Mouse (Mus musculus) neural tube, embryonic 13.5 days (tissue): Measurements from ENCODE around the gene Rnf40. TPM values are rescaled to one million over a fixed set of nuclear protein-coding genes. Genes with fewer than 3 reads are reported as not detected.
"Not testable (repeated sequence)": the region's sequence is repeated elsewhere in the genome, so short reads cannot be mapped to it uniquely, and the experiment has no call there.

Source experiments
- ATAC-seq: fragments of 200-750 bp; cut with Nextera tagmentation; 2 replicates; pipeline ENCODE4 v1.8.0; 2017; ENCODE audit warnings: low read depth, mild to moderate bottlenecking, moderate TSS enrichment, moderate library complexity
- H3K27ac ChIP-seq: fragments of 300-500 bp; sonication (generic); replicated peaks from 2 replicates; pipeline ENCODE4 v1.5.1; 2015; ENCODE audit warnings: moderate library complexity, mild to moderate bottlenecking, inconsistent platforms
- H3K27me3 ChIP-seq: fragments of 300-500 bp; sonication (generic); 2 replicates; pipeline ENCODE4 v1.6.1; 2015; ENCODE audit warnings: mild to moderate bottlenecking, inconsistent platforms
- H3K36me3 ChIP-seq: fragments of 300-500 bp; sonication (generic); 2 replicates; pipeline ENCODE4 v1.6.1; 2015; ENCODE audit warnings: mild to moderate bottlenecking, inconsistent platforms
- H3K4me1 ChIP-seq: fragments of 300-500 bp; sonication (generic); replicated peaks from 2 replicates; pipeline ENCODE4 v1.6.1; 2015; ENCODE audit warnings: inconsistent platforms
- H3K4me2 ChIP-seq: fragments of 300-500 bp; sonication (generic); 2 replicates; pipeline ENCODE4 v1.6.1; 2015; ENCODE audit warnings: inconsistent platforms, mild to moderate bottlenecking, moderate library complexity
- H3K4me3 ChIP-seq: fragments of 300-500 bp; sonication (generic); 2 replicates; pipeline ENCODE4 v1.5.1; 2015; ENCODE audit warnings: mild to moderate bottlenecking, inconsistent platforms
- H3K9ac ChIP-seq: fragments of 300-500 bp; sonication (generic); 2 replicates; pipeline ENCODE4 v1.6.1; 2015; ENCODE audit warnings: moderate library complexity, mild to moderate bottlenecking, inconsistent platforms
- H3K9me3 ChIP-seq: fragments of 300-500 bp; sonication (generic); 2 replicates; pipeline ENCODE4 v1.6.1; 2016; ENCODE audit warnings: inconsistent platforms
- WGBS: fragments of 180-500 bp; shearing (Covaris S2); methylation state at CpG from one replicate; pipeline ENCODE4 v1.1.7; 2015; 5-methylcytosine and 5-hydroxymethylcytosine counted together
- polyA plus RNA-seq: library from polyadenylated mRNA; unstranded; fragments of >200 nt; fragmentation: Nextera tagmentation; extraction: Ambion mirVana; gene quantifications from 2 replicates; pipeline ENCODE4 v1.2.1, GENCODE M21; 2015

Rnf40 gene
- polyA plus RNA-seq, 1 experiment from 2014 or later = 43.5 TPM

DNA sequence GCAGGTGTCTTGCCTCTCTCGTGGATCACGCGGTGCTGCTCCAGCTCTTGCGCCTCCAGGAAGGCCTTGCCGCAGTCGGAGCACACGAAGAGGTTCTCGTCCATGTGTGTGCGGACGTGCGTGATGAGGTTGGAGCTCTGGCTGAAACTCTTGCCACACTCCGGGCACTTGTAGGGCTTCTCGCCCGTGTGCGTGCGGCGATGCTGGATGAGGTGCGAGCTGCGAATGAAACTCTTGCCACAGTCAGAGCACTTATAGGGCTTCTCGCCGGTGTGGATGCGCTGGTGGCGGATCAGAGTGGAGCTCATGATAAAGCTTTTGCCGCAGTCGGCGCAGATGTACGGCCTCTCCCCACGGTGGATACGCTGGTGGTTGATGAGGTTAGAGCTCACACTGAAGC lies 22.4 kb downstream of the Rnf40 start:
- Histone ChIP-seq H3K4me2 (no peak overlapping the region), H3K27me3 (no peaks in the 10 kb centered on the region), H3K9me3 (no peaks in the 10 kb centered on the region), H3K4me3 (no peak overlapping the region), H3K36me3 (peaks cover 66% of the 10 kb centered on the region), H3K9ac (no peak overlapping the region), H3K27ac (no peak overlapping the region), H3K4me1 (peaks cover 17% of the 10 kb centered on the region)
- 97% methylated on average over 29 of the region's 29 CpGs for WGBS
- no peak for ATAC-seq

- no peak overlapping the region for H3K4me3 ChIP-seq
- WGBS = 96% methylated on average over 26 of the region's 26 CpGs
- no peak overlapping the region for H3K9ac ChIP-seq
- H3K27me3 ChIP-seq = no peaks in the 10 kb centered on the region
- H3K27ac ChIP-seq = no peak overlapping the region
- H3K9me3 ChIP-seq = no peaks in the 10 kb centered on the region
- H3K4me2 ChIP-seq = no peak overlapping the region
- H3K4me1 ChIP-seq = peaks cover 22% of the 10 kb centered on the region
- peaks cover 61% of the 10 kb centered on the region for H3K36me3 ChIP-seq
- ATAC-seq = no peak
These were observed 23.0 kb downstream of the Rnf40 start for GRCm38 (mm10) chr7:127611561-127611960.

DNA sequence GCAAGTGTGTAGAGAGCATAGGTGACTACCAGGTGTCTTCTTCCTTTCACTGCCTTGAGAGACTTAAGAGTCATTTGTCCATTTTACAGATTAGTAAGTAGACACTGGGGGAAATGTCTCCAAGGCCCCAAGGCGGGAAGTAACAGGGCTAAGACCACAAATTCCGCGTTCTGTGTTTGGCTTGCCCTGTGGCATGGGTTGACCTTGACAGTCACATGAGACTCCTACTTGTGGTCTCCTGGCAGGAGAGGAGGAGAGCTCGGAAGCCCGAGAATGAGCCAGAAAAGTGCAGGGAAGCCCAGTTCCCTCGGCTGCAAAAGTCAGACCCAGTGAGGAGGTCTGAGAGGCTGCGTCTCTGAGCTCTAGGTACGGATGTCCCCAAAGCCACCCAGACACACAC lies 24.9 kb downstream of the Rnf40 start:
- Histone ChIP-seq H3K4me3 (peak overlapping the region; percentile 99), H3K9ac (peak overlapping the region; percentile 97)
- ATAC-seq = no peak

GRCm38 (mm10) chr7:127614091-127614490 lies 25.5 kb downstream of the Rnf40 start:
- WGBS = 22% methylated on average over 8 of the region's 8 CpGs
- Histone ChIP-seq H3K4me1 (peaks cover 37% of the 10 kb centered on the region), H3K4me2 (peak overlapping the region; percentile 92), H3K9ac (peak overlapping the region; percentile 97), H3K36me3 (peaks cover 35% of the 10 kb centered on the region), H3K9me3 (no peaks in the 10 kb centered on the region), H3K27ac (no peak overlapping the region), H3K27me3 (no peaks in the 10 kb centered on the region), H3K4me3 (peak overlapping the region; percentile 99)
- ATAC-seq = no peak

More for the DNA sequence above, 24.9 kb downstream of the Rnf40 start:
- H3K9me3 ChIP-seq = no peaks in the 10 kb centered on the region
- WGBS = 90% methylated on average over 8 of the region's 8 CpGs
- peaks cover 41% of the 10 kb centered on the region for H3K36me3 ChIP-seq
- H3K27ac ChIP-seq = no peak overlapping the region
- peaks cover 37% of the 10 kb centered on the region for H3K4me1 ChIP-seq
- H3K27me3 ChIP-seq = no peaks in the 10 kb centered on the region
- H3K4me2 ChIP-seq = peak overlapping the region; percentile 92

DNA sequence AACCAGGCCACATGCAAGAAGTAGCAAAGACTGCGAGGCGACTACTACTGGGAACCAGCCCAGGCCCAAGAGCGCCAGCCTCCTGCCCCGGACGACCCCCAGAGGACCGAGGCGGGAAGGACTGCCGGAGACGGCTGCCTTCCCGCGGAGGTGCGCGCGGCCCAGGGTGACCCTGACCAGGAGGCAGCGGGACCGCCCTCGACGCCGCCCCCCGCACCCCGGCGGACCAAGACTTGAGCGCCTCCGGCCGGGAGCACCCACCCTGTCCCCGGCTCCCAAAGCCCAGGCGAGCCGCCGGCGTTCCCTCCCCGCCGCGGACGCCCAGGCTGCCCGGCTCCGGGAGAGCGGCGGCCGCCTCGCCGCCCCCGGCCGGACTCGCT lies 25.9 kb downstream of the Rnf40 start:
- WGBS = 1% methylated on average over 42 of the region's 44 CpGs
- H3K36me3 ChIP-seq = peaks cover 31% of the 10 kb centered on the region
- H3K4me3 ChIP-seq = peak overlapping the region; percentile 99
- peak overlapping the region; percentile 88 for H3K27ac ChIP-seq
- H3K4me1 ChIP-seq = peaks cover 37% of the 10 kb centered on the region
- ATAC-seq = peak; percentile 49
- peak overlapping the region; percentile 92 for H3K4me2 ChIP-seq
- peak overlapping the region; percentile 97 for H3K9ac ChIP-seq
- no peaks in the 10 kb centered on the region for H3K9me3 ChIP-seq
- no peaks in the 10 kb centered on the region for H3K27me3 ChIP-seq

DNA sequence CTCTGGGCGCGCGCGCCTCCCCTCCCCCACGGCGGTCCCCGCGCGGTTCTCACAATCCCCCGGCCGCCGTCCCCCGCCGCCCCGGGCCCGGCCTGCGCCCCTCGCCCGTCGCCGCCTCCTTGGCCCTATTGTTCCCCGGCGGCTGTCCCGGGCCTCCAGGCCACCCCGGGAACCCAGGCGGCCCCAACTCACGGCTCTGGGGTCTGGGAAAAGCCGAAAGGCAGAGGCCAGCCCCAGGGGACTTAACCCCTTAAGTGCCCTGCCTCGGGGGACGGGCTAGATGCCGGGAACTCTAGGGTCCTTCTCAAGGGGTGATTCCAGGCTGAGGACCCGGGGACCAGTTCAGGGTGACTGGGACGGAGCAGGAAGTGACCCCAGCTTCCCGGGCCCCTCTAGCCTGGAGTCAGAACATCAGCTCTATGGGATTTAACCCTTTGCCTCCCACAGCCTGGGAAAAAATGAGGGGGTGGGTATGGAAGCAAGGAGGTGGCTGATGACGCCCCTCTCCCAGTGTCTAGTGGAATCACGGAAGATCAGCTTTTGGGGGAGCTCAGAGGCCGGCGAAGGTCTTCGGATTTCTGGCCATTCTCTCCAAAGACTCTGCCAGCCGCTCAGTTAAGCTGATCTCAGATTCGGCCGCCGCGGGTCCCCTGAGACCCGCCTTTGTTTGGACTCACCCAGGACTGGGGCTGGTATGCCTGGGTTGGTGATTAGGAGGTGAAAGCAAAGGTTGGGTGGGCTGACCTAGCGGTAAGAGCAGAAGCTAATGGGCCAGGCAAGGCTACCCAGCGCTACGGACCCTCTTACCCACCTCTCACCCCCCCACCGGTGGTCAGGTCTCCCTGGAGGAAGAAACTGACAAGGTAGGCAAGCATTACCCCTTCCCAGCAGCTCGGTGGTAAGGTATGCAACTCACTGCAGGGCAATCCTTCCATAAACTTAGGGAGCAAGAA lies 26.6 kb downstream of the Rnf40 start, which contains the start of gene Zfp629:
Zfp629 (minus strand) TSS at position 907 of the 953 bp plus-strand sequence.
- ATAC-seq = peak; percentile 91
- no peaks in the 10 kb centered on the region for H3K27me3 ChIP-seq
- H3K9me3 ChIP-seq = no peaks in the 10 kb centered on the region
- peak within 1 kb of the TSS; percentile 92 for H3K4me2 ChIP-seq
- peak within 1 kb of the TSS; percentile 97 for H3K9ac ChIP-seq
- peaks cover 24% of the 10 kb centered on the region for H3K36me3 ChIP-seq
- peaks cover 37% of the 10 kb centered on the region for H3K4me1 ChIP-seq
- WGBS = under 1% methylated on average over 36 of the region's 50 CpGs
- H3K27ac ChIP-seq = peak within 1 kb of the TSS; percentile 88
- H3K4me3 ChIP-seq = peak within 1 kb of the TSS; percentile 99

DNA sequence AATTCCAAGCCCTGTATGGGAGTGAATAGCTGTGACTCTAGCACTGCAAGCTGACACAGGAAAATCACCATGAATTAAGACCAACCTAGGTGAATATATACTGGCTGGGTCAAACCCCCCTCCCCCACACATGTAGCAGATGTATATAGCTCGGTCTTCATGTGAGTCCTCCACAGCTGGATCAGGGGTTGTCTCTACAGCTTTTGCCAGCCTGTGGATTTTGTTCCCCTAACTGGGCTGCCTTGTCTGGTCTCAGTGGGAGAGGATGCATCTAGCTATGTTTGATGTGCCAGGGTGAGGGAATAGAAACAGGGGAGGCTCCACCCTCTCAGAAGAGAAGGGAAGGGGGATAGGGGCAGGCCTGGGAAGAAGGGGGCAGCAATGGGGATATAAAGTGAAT lies 27.8 kb downstream of the Rnf40 start:
- Histone ChIP-seq H3K9me3 (no peaks in the 10 kb centered on the region), H3K4me2 (peak overlapping the region; percentile 92), H3K27me3 (no peaks in the 10 kb centered on the region), H3K36me3 (peaks cover 13% of the 10 kb centered on the region), H3K4me3 (peak overlapping the region; percentile 99), H3K27ac (0 out of 2 replicates have a peak overlapping the region, but pooled peaks have one; percentile 24), H3K4me1 (peaks cover 37% of the 10 kb centered on the region), H3K9ac (peak overlapping the region; percentile 97)
- 60% methylated on average over 1 of the region's 1 CpGs for WGBS
- ATAC-seq = no peak

DNA sequence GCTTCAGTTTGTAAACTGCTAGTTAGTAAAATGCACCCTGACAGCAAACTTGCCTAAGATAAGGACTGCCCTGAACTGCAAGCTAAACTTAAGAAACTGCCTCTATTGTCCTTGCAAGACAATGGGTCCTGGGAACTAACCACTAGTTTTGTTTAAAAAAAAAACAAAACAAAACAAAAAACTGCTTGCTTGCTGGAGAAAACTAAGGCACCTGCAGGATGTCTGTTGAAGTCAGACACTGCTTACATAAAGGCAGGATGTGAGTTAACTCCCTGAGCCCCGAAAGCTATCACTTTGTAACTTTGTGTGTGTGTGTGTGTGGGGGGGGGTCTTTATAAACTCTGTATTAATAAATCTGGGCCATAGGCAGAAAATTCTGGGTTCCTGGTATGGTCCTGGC lies 28.3 kb downstream of the Rnf40 start:
- no peaks in the 10 kb centered on the region for H3K27me3 ChIP-seq
- peaks cover 37% of the 10 kb centered on the region for H3K4me1 ChIP-seq
- H3K27ac ChIP-seq = no peak overlapping the region
- H3K36me3 ChIP-seq = peaks cover 7% of the 10 kb centered on the region
- ATAC-seq = no peak
- 88% methylated on average over 1 of the region's 1 CpGs for WGBS
- H3K4me3 ChIP-seq = no peak overlapping the region
- no peak overlapping the region for H3K9ac ChIP-seq
- no peaks in the 10 kb centered on the region for H3K9me3 ChIP-seq
- H3K4me2 ChIP-seq = peak overlapping the region; percentile 92

- H3K4me1 ChIP-seq = peaks cover 37% of the 10 kb centered on the region
- H3K27me3 ChIP-seq = no peaks in the 10 kb centered on the region
- no peak for ATAC-seq
- H3K9me3 ChIP-seq = no peaks in the 10 kb centered on the region
- H3K4me3 ChIP-seq = no peak overlapping the region
- no peak overlapping the region for H3K4me2 ChIP-seq
- H3K36me3 ChIP-seq = no peaks in the 10 kb centered on the region
- 0 out of 2 replicates have a peak overlapping the region, but pooled peaks have one; percentile 3 for H3K27ac ChIP-seq
- no peak overlapping the region for H3K9ac ChIP-seq
- WGBS = 36% methylated on average over 2 of the region's 2 CpGs
These were observed 29.4 kb downstream of the Rnf40 start for GRCm38 (mm10) chr7:127617962-127618361.

GRCm38 (mm10) chr7:127618402-127618801 lies 29.8 kb downstream of the Rnf40 start:
- WGBS = 87% methylated on average over 7 of the region's 8 CpGs
- not testable (repeated sequence) for H3K4me2 ChIP-seq, H3K27ac ChIP-seq, H3K27me3 ChIP-seq, H3K9ac ChIP-seq, ATAC-seq, H3K4me3 ChIP-seq, H3K9me3 ChIP-seq, H3K36me3 ChIP-seq
- peaks cover 34% of the 10 kb centered on the region for H3K4me1 ChIP-seq

DNA sequence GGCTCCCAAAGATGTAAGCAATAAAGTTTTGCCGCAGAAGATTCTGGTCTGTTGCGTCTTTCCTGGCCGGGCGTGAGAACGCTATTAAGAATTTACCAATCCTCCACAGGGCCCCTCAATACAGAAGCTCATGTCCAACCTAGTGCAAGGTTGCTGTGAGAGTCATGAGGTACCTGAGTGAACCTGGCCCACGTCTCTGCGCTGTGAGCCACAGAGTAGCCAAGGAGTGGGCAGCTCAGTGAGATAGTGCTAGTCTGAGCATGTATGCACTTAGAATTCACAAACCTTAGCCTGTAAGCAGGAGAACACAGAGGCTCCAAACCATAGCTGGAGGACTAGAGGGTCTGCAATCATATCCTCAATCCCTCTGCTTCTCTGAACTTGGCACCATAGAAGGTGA lies 37.5 kb downstream of the Rnf40 start:
- no peaks in the 10 kb centered on the region for H3K36me3 ChIP-seq
- no peak overlapping the region for H3K4me2 ChIP-seq
- H3K9me3 ChIP-seq = no peaks in the 10 kb centered on the region
- no peaks in the 10 kb centered on the region for H3K27me3 ChIP-seq
- no peak overlapping the region for H3K4me3 ChIP-seq
- no peak overlapping the region for H3K9ac ChIP-seq
- no peak overlapping the region for H3K27ac ChIP-seq
- ATAC-seq = no peak
- 96% methylated on average over 7 of the region's 7 CpGs for WGBS
- no peaks in the 10 kb centered on the region for H3K4me1 ChIP-seq

GRCm38 (mm10) chr7:127626471-127626870 lies 37.9 kb downstream of the Rnf40 start:
- Histone ChIP-seq H3K4me2 (no peak overlapping the region), H3K9me3 (no peaks in the 10 kb centered on the region), H3K27me3 (no peaks in the 10 kb centered on the region), H3K27ac (no peak overlapping the region), H3K4me1 (no peaks in the 10 kb centered on the region), H3K36me3 (no peaks in the 10 kb centered on the region), H3K9ac (no peak overlapping the region), H3K4me3 (no peak overlapping the region)
- no peak for ATAC-seq
- WGBS = 85% methylated on average over 4 of the region's 4 CpGs
